Mouse (Mus musculus) liver, embryonic 13.5 days (tissue): ENCODE measurements around the gene Smc2. TPM values are rescaled to one million over a fixed set of nuclear protein-coding genes. Genes with fewer than 3 reads are reported as not detected.
"Not testable (repeated sequence)": the region's sequence is repeated elsewhere in the genome, so short reads cannot be mapped to it uniquely, and the experiment has no call there.

ENCODE experiments used
- ATAC-seq: fragments of 200-750 bp; cut with Nextera tagmentation; 2 replicates; pipeline ENCODE4 v1.8.0; 2017; ENCODE audit warnings: low read depth, mild to moderate bottlenecking, moderate number of reproducible peaks, moderate library complexity
- DNase-seq: peaks from one replicate; pipeline ENCODE4 v3.0.0; 2022
- H3K27ac ChIP-seq: fragments of 300-500 bp; sonication (generic); 2 replicates; pipeline ENCODE4 v1.5.1; 2015; ENCODE audit warnings: moderate library complexity, mild to moderate bottlenecking, inconsistent platforms
- H3K27me3 ChIP-seq: fragments of 300-500 bp; sonication (generic); 2 replicates; pipeline ENCODE4 v1.6.1; 2015; ENCODE audit warnings: mild to moderate bottlenecking, inconsistent platforms
- H3K36me3 ChIP-seq: fragments of 300-500 bp; sonication (generic); 2 replicates; pipeline ENCODE4 v1.6.1; 2015; ENCODE audit warnings: mild to moderate bottlenecking, inconsistent platforms
- H3K4me1 ChIP-seq: fragments of 300-500 bp; sonication (generic); replicated peaks from 2 replicates; pipeline ENCODE4 v1.6.1; 2015; ENCODE audit warnings: inconsistent platforms
- H3K4me2 ChIP-seq: fragments of 300-500 bp; sonication (generic); 2 replicates; pipeline ENCODE4 v1.6.1; 2015; ENCODE audit warnings: inconsistent platforms, mild to moderate bottlenecking, moderate library complexity
- H3K4me3 ChIP-seq: fragments of 300-500 bp; sonication (generic); replicated peaks from 2 replicates; pipeline ENCODE4 v1.5.1; 2015; ENCODE audit warnings: mild to moderate bottlenecking, inconsistent platforms
- H3K9ac ChIP-seq: fragments of 300-500 bp; sonication (generic); 2 replicates; pipeline ENCODE4 v1.6.1; 2015; ENCODE audit warnings: mild to moderate bottlenecking, inconsistent platforms
- H3K9me3 ChIP-seq: fragments of 300-500 bp; sonication (generic); replicated peaks from 2 replicates; pipeline ENCODE4 v1.6.1; 2016; ENCODE audit warnings: inconsistent platforms
- WGBS: fragments of 180-500 bp; shearing (Covaris S2); methylation state at CpG from one replicate; pipeline ENCODE4 v1.1.7; 2015; ENCODE audit not compliant: insufficient replicate concordance; 5-methylcytosine and 5-hydroxymethylcytosine counted together
- polyA plus RNA-seq: library from polyadenylated mRNA; unstranded; fragments of >200 nt; fragmentation: Nextera tagmentation; extraction: Ambion mirVana; gene quantifications from 2 replicates; pipeline ENCODE4 v1.2.1, GENCODE M21; 2015

Smc2 gene
- 221 and 285 TPM in 2 replicates for polyA plus RNA-seq

DNA sequence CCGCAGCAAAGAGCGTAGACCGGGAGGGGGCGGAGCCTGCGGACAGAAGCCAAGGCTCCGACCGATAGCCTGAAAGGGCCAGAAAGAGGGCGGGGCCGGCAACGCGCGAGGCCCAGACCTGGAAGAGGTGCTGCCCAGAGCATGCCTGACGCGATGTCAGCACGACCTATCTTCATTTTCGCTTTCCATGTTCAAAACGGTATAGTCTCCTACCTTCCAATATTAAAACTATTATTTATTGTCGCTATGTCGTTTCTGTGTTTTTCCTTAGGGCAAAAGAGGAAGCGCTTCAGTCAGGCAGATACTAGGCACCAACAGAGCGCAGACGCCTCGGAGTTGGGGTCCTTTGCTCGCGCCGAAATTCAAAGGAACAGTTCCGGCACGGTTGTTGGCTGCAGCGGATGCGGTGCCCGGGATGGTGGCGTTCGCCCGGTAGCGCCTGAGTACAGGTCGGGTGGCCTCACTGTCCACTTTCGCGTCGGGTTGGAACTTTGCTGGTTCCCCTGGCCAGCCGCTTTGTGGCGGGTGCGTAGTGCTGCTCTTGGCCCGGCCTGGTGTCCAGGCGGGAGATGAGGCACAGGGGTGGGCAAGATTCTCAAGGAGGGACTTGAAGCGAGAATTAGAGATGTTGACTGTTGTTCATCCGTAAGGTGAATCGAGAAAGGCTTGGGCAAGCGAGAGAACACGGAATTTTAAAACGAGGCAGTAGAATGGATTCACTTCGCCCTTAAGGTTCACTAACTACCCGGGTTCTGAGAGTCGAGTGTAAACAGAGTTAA lies at the start of gene Smc2:
Gene Smc2 (plus strand): TSS at position 358 of the 779 bp plus-strand sequence.
- Histone ChIP-seq H3K4me3 (peak within 1 kb of the TSS; percentile 86), H3K27me3 (no peaks in the 10 kb centered on the region), H3K9me3 (no peaks in the 10 kb centered on the region), H3K27ac (peak within 1 kb of the TSS; percentile 78), H3K9ac (peak within 1 kb of the TSS; percentile 88), H3K36me3 (peaks cover 28% of the 10 kb centered on the region), H3K4me2 (peak within 1 kb of the TSS; percentile 73), H3K4me1 (peaks cover 11% of the 10 kb centered on the region)
- DNase-seq (peak; percentile 91), ATAC-seq (peak; percentile 97)
- WGBS, result under 1% methylated on average over 53 of the region's 53 CpGs

DNA sequence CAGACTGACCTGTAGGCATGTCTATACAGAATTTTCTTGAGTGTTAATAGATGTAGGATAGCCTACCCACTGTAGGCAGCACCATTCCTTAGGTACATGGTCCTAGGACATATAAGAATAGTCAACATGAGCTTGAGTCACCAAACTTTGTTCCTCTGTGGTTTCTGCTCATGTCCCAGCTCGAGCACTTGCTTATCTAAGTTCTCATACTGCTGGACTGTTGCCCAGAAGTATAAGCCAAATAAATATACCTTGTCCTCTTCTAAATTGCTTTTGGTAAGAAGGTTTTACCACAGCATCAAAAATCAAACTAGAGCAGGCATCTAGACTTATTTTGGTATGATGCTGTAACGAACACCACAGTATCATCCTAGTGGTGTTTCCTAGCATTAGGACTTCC lies 27.5 kb upstream of the Smc2 start:
- H3K4me3 ChIP-seq, result no peak overlapping the region
- no peak overlapping the region for H3K4me2 ChIP-seq
- ATAC-seq (no peak), DNase-seq (no peak)
- H3K27ac ChIP-seq, result no peak overlapping the region
- 42% methylated on average over 2 of the region's 2 CpGs for WGBS
- no peaks in the 10 kb centered on the region for H3K9me3 ChIP-seq
- no peaks in the 10 kb centered on the region for H3K36me3 ChIP-seq
- no peaks in the 10 kb centered on the region for H3K27me3 ChIP-seq
- no peaks in the 10 kb centered on the region for H3K4me1 ChIP-seq
- no peak overlapping the region for H3K9ac ChIP-seq

DNA sequence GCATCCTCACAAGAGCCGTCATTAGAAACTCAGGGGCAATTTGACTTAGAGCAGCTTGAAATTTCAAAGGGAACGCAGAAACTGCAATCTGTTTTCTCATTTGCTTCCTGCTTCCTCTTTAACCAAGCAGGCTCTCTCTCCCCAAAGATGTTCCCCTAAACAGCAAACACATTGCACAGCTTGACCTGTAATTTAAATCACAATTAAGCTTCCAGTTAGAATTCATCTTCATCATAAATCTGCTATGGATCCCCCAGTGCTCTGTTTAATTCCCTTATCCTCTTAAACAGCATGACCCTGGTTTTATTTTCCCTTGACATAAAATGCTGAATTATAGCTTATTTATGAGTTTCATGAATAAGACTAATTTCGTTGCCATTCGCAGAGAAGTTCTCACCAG lies 15.4 kb upstream of the Smc2 start:
- DNase-seq, result no peak
- 55% methylated on average over 4 of the region's 4 CpGs for WGBS

DNA sequence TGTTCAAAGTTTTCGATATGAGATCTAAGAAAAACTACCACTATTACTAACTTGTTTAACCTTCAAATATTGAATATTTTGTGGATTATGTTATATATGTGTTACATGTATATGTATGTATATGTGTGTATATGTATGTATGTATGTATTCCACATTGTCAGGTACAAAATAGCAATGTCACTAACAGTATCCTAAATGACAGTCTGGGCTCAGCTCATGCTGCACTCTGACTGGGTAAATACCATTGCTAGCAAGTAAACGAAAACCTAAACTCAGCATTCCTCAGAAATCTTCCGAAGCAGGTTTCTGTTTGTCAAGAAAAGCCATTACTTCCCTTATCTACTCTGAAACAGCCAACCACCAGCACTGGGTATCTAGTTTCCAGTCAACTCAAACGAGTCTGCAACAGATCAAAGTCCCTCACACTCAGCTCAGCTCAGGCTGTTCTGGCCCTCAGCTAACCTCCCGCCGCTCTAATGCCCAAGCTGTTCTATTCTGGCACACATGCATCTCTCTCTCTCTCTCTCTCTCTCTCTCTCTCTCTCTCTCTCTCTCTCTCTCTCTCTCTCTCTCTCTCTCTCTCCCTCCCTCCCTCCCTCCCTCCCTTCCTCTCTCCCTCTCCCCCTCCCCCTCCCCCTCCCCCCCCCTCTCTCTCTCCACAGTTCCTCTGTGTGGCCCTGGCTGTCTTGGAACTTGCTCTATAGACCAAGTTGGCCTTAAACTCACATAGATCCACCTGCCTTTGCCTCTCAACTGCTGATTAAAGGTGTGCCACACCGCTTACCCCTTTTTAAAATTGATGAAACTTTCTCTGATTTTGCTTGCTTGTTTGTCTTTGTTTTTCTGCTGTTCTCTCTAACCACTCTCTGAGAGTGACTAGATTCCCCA lies 9.5 kb upstream of the Smc2 start:
- Histone ChIP-seq H3K4me1 (peaks cover 30% of the 10 kb centered on the region), H3K4me2 (peak overlapping the region; percentile 33), H3K9ac (no peak overlapping the region), H3K27me3 (no peaks in the 10 kb centered on the region), H3K4me3 (no peak overlapping the region), H3K36me3 (no peaks in the 10 kb centered on the region), H3K9me3 (no peaks in the 10 kb centered on the region), H3K27ac (peak overlapping the region; percentile 74)
- DNase-seq (peak; percentile 77), ATAC-seq (peak; percentile 99)
- 12% methylated on average over 7 of the region's 7 CpGs for WGBS

More for the DNA sequence above, 15.4 kb upstream of the Smc2 start:
- no peaks in the 10 kb centered on the region for H3K9me3 ChIP-seq
- no peak for ATAC-seq
- no peak overlapping the region for H3K9ac ChIP-seq
- no peak overlapping the region for H3K27ac ChIP-seq
- no peak overlapping the region for H3K4me3 ChIP-seq
- no peaks in the 10 kb centered on the region for H3K36me3 ChIP-seq
- H3K4me1 ChIP-seq, result peaks cover 6% of the 10 kb centered on the region
- no peaks in the 10 kb centered on the region for H3K27me3 ChIP-seq
- no peak overlapping the region for H3K4me2 ChIP-seq

DNA sequence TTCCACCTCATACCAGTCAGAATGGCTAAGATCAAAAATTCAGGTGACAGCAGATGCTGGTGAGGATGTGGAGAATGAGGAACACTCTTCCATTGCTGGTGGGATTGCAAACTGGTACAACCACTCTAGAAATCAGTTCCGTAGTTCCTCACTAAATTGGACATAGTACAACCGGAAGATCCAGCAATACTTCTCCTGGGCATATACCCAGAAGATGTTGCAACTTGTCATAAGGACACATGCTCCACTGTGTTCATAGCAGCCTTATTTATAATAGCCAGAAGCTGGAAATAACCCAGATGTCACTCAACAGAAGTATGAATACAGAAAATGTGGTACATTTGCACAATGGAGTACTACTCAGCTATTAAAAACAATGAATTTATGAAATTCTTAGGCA lies 3.5 kb upstream of the Smc2 start:
- peaks cover 17% of the 10 kb centered on the region for H3K4me1 ChIP-seq
- not testable (repeated sequence) for H3K36me3 ChIP-seq, H3K27me3 ChIP-seq, H3K4me3 ChIP-seq, H3K9me3 ChIP-seq, DNase-seq, ATAC-seq, H3K4me2 ChIP-seq, H3K27ac ChIP-seq, H3K9ac ChIP-seq
- 92% methylated on average over 2 of the region's 2 CpGs for WGBS

DNA sequence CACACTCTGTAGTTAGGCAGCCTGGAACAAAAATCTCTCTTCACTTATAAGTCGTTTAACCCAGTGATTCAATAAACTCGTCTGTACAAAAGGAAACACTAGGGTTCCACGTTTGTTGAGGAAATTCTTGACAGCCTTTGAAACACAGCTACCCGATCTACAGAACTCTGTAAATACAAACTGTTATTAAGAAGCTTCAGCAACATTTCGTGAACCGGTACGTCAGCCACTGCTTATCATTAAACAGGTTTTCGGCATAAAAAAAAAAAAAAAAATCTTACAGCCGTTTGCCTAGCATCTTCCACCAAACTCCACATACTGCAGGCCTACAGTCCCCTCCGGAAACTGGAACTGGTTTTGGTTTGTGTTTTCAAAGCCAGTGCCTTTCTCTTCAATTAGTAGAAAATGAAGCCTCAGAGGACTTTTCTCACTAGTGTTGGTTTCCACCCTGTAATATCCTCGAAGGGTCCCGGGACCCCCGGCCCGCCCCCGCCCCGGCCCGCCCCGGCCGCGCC lies 615 bp upstream of the Smc2 start:
- Histone ChIP-seq H3K4me2 (peak overlapping the region; percentile 73), H3K4me1 (peaks cover 11% of the 10 kb centered on the region), H3K9me3 (no peaks in the 10 kb centered on the region), H3K4me3 (peak overlapping the region; percentile 86), H3K27me3 (no peaks in the 10 kb centered on the region), H3K27ac (peak overlapping the region; percentile 78), H3K9ac (peak overlapping the region; percentile 88), H3K36me3 (peaks cover 22% of the 10 kb centered on the region)
- ATAC-seq (peak; percentile 63), DNase-seq (no peak)
- under 1% methylated on average over 20 of the region's 20 CpGs for WGBS

DNA sequence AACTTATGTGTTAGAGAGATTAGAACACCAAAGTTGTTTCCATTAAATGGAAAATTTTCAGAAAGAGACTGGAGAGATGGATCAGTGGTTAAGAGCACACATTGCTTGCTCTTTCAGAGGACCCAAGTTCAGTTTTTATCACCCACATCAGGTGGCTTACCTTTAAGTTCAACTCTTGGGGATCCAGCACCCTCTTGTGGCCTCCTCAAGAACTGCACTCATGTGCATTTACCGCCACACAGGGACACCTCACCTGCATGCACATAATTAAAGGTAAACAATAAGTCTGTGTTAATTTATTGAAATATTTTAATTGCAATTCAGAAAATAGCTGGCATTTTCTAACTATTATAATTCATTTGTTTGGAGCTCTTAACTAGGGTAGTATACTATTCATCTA lies 20.7 kb downstream of the Smc2 start:
- DNase-seq (peak; percentile 15), ATAC-seq (no peak)
- H3K27me3 ChIP-seq, result no peaks in the 10 kb centered on the region
- WGBS, result 92% methylated on average over 1 of the region's 1 CpGs
- no peak overlapping the region for H3K4me3 ChIP-seq
- H3K27ac ChIP-seq, result no peak overlapping the region
- no peak overlapping the region for H3K9ac ChIP-seq
- no peaks in the 10 kb centered on the region for H3K4me1 ChIP-seq
- H3K4me2 ChIP-seq, result no peak overlapping the region
- H3K36me3 ChIP-seq, result peaks cover 85% of the 10 kb centered on the region
- H3K9me3 ChIP-seq, result no peaks in the 10 kb centered on the region

DNA sequence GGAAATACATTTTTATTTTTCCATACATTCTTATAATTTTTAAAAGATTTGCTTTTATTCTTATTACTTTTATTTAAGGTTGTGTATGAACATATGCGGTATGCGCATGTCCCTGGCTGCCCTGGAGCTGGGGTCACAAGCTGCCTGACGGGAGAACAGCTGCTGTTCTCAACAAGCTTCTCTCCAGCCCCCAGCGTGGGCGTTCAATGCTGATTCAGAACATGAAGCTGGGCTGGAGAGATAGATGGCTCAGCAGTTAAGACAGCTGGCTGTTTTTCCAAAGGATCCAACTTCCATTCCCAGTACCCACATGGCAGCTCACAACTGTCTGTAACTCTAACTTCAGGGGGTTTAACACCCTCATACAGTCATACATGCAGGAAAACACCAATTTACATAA lies 22.3 kb downstream of the Smc2 start:
- Histone ChIP-seq H3K36me3 (peaks cover 81% of the 10 kb centered on the region), H3K9me3 (no peaks in the 10 kb centered on the region), H3K27me3 (no peaks in the 10 kb centered on the region), H3K4me3 (no peak overlapping the region), H3K9ac (no peak overlapping the region), H3K4me2 (no peak overlapping the region), H3K4me1 (no peaks in the 10 kb centered on the region), H3K27ac (no peak overlapping the region)
- ATAC-seq, result no peak
- no peak for DNase-seq
- WGBS, result 86% methylated on average over 5 of the region's 5 CpGs

DNA sequence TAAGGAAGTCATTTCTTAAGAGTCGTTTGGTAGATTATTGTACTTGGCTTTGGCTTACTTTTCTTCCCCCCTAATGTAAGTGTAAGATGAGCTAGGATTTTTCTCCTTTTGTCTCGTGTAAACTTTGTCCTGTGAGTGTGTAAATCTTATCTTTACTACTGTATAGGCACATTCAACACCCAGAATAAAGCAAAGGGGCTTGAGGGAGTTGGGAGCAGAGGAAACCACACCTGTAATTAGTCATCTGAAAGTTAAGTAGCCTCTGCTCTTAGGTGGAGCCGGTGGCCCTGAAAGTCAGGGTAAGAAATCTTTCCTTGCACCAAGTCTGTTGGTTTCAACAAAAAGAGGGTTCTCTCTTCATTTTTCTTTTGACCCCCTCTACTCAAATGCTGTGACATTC lies 34.4 kb downstream of the Smc2 start:
- Histone ChIP-seq H3K36me3 (peaks cover 74% of the 10 kb centered on the region), H3K4me1 (no peaks in the 10 kb centered on the region), H3K27me3 (no peaks in the 10 kb centered on the region), H3K9ac (no peak overlapping the region), H3K9me3 (no peaks in the 10 kb centered on the region), H3K27ac (no peak overlapping the region), H3K4me3 (no peak overlapping the region), H3K4me2 (no peak overlapping the region)
- WGBS, result 85% methylated on average over 3 of the region's 3 CpGs
- ATAC-seq, result no peak
- no peak for DNase-seq

DNA sequence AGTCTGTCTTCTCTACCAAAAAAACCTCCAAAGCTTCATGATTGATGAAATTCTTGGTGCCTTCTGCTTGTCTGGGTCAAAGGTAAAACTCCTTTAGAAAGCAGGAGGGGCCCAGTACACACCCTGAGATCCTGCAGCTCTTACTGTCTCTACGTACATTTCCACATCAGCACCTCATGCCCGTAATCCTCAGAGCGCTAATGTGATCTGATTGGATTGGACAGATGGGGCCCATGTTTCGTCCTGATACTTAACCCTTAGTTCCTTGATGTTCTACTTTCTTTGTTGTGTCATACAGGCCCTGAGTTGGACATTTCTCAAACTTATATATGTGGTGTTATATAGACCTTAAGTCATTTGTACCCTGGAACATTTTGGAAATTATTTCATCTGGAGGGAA lies 48.4 kb downstream of the Smc2 start:
- Histone ChIP-seq H3K27ac (no peak overlapping the region), H3K4me2 (no peak overlapping the region), H3K36me3 (peaks cover 42% of the 10 kb centered on the region), H3K27me3 (no peaks in the 10 kb centered on the region), H3K9me3 (no peaks in the 10 kb centered on the region), H3K4me1 (no peaks in the 10 kb centered on the region), H3K4me3 (no peak overlapping the region), H3K9ac (no peak overlapping the region)
- WGBS, result 87% methylated on average over 4 of the region's 4 CpGs
- DNase-seq, result no peak
- no peak for ATAC-seq

DNA sequence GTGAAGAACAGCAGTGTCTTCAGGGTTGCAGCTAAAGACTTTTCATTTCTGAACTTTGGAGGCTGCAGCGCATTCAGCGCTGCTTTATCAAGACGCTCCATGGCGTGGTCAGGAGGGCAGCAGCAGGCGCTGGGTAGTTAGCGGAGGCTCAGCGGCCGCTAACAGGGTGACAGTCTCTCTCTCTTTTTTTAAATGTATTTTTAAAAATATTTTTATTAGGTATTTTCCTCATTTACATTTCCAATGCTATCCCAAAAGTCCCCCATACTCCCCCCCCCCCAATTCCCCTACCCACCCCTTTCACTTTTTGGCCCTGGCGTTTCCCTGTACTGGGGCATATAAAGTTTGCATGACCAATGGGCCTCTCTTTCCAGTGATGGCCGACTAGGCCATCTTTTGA lies 58.1 kb downstream of the Smc2 start, which contains the start of gene Vma21-ps:
Gene Vma21-ps (minus strand): TSS at position 101 of the 400 bp plus-strand sequence.
- H3K4me1 ChIP-seq, ATAC-seq, H3K27ac ChIP-seq, H3K9ac ChIP-seq, H3K36me3 ChIP-seq, H3K27me3 ChIP-seq, H3K4me3 ChIP-seq, DNase-seq, H3K4me2 ChIP-seq, H3K9me3 ChIP-seq: not testable (repeated sequence)
- WGBS, result 81% methylated on average over 10 of the region's 10 CpGs
